Mouse (Mus musculus): Measurements from ENCODE around the gene 1700020L24Rik.

- TF ChIP-seq CTCF (IDR thresholded peaks at IDR 0.05; ENCODE audit: extremely low read depth, insufficient read depth, low read length) (no peak), POLR2A (IDR thresholded peaks at IDR 0.05; ENCODE audit: extremely low read depth, insufficient read depth, low read length) (no peak)
These were observed 20.6 kb downstream of the 1700020L24Rik start for GRCm38 (mm10) chr11:83457912-83458601.
